Mouse (Mus musculus): ENCODE results near the gene Nckap5l.

- no peak for TF ChIP-seq EP300 (IDR thresholded peaks at IDR 0.05; ENCODE audit: low read depth)
- no peak for TF ChIP-seq CTCF (IDR thresholded peaks at IDR 0.05; ENCODE audit: low read depth)
Measured at GRCm38 (mm10) chr15:99497527-99498242, 40.1 kb upstream of the Nckap5l start.
